Mouse (Mus musculus): Measurements from ENCODE around the gene Cdt1.
A peak's percentile ranks its signal among the peaks of the same experiment; 100 is the strongest.

Gene Cdt1

GRCm38 (mm10) chr8:122567361-122568108 lies at the start of gene Cdt1:
Cdt1 (plus strand) TSS chr8:122568015.
- peak; percentile 96 for ATAC-seq (ENCODE audit: low TSS enrichment)

- no peak for ATAC-seq (ENCODE audit: low TSS enrichment)
These were observed 47.2 kb upstream of the Cdt1 start for GRCm38 (mm10) chr8:122520611-122521010.

GRCm38 (mm10) chr8:122522796-122523651 lies 44.8 kb upstream of the Cdt1 start:
- ATAC-seq (ENCODE audit: low TSS enrichment) = no peak

GRCm38 (mm10) chr8:122523652-122524360 lies 44.0 kb upstream of the Cdt1 start:
- ATAC-seq (ENCODE audit: low TSS enrichment) = peak; percentile 50

GRCm38 (mm10) chr8:122524506-122524905 lies 43.3 kb upstream of the Cdt1 start:
- ATAC-seq (ENCODE audit: low TSS enrichment) = no peak

- ATAC-seq (ENCODE audit: low TSS enrichment) = no peak
These were observed 42.8 kb upstream of the Cdt1 start for GRCm38 (mm10) chr8:122525004-122525403.

- ATAC-seq (ENCODE audit: low TSS enrichment) = no peak
These were observed 41.7 kb upstream of the Cdt1 start for GRCm38 (mm10) chr8:122526084-122526483.

GRCm38 (mm10) chr8:122526526-122527170 lies 41.2 kb upstream of the Cdt1 start:
- no peak for ATAC-seq (ENCODE audit: low TSS enrichment)

GRCm38 (mm10) chr8:122527937-122528336 lies 39.9 kb upstream of the Cdt1 start:
- ATAC-seq (ENCODE audit: low TSS enrichment) = no peak

- no peak for ATAC-seq (ENCODE audit: low TSS enrichment)
These were observed 38.7 kb upstream of the Cdt1 start for GRCm38 (mm10) chr8:122529159-122529558.

GRCm38 (mm10) chr8:122531312-122531711 lies 36.5 kb upstream of the Cdt1 start:
- ATAC-seq (ENCODE audit: low TSS enrichment) = no peak

GRCm38 (mm10) chr8:122537033-122537432 lies 30.8 kb upstream of the Cdt1 start:
- no peak; the same call in 1 of the 2 replicates for ATAC-seq (ENCODE audit: low TSS enrichment)

GRCm38 (mm10) chr8:122537812-122538211 lies 30.0 kb upstream of the Cdt1 start:
- ATAC-seq (ENCODE audit: low TSS enrichment) = no peak

- ATAC-seq (ENCODE audit: low TSS enrichment) = no peak
These were observed 29.3 kb upstream of the Cdt1 start for GRCm38 (mm10) chr8:122538310-122539076.

- ATAC-seq (ENCODE audit: low TSS enrichment) = no peak
These were observed 23.7 kb upstream of the Cdt1 start for GRCm38 (mm10) chr8:122544138-122544537.

GRCm38 (mm10) chr8:122546066-122546755 lies 21.6 kb upstream of the Cdt1 start:
- ATAC-seq (ENCODE audit: low TSS enrichment) = no peak

GRCm38 (mm10) chr8:122546811-122547453 lies 20.9 kb upstream of the Cdt1 start:
- no peak for ATAC-seq (ENCODE audit: low TSS enrichment)

- no peak for ATAC-seq (ENCODE audit: low TSS enrichment)
These were observed 20.0 kb upstream of the Cdt1 start for GRCm38 (mm10) chr8:122547815-122548214.

GRCm38 (mm10) chr8:122548331-122548730 lies 19.5 kb upstream of the Cdt1 start:
- no peak for ATAC-seq (ENCODE audit: low TSS enrichment)

Data from frontal cortex, adult (tissue).